Mouse (Mus musculus) T-cell, adult 2 months (primary cell): ENCODE results near the gene Gdf10.

Experiments
- DNase-seq: peaks from one replicate; pipeline ENCODE4 v3.0.0; 2022; ENCODE audit warnings: low spot score

Gdf10 gene

DNA sequence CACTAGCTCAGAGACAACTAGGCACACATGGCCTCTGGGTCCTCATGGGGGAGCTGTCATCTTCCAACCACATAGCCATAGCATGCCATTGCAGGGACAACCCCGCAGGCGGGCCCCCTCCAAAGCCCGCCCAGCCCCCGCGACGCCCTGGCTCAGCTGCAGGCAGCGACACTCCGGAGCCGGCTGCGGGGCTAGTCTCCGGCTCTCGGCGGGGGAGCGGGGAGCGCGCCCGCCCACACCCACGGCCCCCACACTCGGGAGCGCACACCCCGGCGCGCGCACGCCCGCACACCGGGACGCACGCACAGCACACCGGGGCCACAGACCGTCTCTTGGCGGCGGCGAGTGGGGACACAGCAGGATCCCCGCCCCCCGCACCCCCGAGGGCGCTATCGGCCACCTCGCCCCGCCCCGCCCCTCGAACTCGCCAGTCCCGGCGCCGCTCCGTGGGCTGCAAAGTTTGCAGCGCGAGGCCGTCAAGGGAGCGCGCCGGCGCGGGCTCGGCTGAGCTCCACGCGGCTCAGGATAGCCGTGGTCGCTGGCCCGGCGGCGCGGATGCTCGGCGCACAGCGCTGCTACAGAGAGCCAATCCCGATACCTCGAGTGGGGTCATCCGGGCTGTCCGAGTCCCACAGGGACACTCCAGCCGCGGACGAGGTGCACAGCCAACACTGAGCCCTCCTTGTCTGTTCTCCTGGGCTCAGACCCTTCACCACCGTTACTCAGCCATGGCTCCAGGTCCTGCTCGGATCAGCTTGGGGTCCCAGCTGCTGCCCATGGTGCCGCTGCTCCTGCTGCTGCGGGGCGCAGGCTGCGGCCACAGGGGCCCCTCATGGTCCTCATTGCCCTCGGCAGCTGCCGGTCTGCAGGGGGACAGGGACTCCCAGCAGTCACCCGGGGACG, at the start of gene Gdf10:
Gene Gdf10, plus strand, starts transcription at position 420 of the 903 bp plus-strand sequence.
- DNase-seq = no peak

DNA sequence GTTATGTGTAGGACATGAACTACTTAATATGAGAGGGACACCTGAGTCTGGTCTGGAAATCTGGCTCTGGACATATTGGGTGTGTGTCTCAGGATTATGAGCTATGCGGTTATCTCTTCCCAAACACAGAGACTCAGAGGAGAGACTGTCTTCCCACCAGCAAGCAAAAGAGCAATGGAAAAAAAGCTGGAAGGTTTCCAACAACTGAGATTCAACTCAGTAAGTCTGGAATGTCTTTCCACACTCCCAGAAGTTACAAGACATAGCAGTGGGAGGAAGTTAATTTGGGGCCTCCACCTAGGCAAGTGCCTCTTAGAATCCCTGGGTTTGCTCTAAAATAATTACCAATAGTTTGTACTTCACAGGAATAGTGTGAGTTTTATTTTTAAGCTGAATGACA, 44.6 kb upstream of the Gdf10 start:
- no peak for DNase-seq

DNA sequence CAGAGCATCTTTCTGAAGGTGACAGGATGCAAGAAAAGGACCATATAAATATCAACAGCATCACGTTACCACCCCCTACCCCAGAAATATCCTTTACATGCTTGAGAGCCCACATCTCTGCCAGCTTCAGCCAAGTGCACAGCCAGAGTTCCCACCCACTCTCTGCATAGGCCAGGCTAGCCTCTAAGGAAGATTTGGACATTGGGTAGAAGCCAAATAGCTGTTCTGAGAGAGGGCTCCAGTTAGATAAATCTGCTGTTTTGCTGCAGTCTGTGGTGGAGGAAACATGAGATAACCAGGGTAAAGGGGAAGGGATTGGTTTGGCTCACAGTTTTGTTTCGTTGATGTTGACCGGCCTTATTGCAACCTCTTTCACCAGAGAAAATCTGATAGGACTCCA, 43.2 kb upstream of the Gdf10 start:
- DNase-seq = no peak

DNA sequence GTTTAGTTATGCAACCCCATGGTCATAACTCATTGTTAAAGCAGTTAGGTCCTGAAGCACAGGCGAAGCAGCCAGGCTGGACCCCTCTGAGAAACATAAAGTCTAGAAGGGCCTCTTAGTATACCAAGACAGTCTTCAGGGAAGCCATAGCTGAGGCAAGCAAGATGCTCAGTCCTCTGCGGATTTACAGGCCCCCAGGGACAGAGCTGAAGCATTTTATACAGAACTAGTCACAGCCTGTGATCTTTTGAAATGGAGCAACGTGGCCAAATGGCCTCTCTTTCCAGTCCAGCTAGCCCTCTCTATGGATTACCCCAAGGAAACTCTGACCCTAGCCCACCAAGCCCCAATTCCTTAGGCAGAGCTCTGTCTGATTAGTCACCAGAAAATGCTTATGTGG, 41.9 kb upstream of the Gdf10 start:
- no peak for DNase-seq

DNA sequence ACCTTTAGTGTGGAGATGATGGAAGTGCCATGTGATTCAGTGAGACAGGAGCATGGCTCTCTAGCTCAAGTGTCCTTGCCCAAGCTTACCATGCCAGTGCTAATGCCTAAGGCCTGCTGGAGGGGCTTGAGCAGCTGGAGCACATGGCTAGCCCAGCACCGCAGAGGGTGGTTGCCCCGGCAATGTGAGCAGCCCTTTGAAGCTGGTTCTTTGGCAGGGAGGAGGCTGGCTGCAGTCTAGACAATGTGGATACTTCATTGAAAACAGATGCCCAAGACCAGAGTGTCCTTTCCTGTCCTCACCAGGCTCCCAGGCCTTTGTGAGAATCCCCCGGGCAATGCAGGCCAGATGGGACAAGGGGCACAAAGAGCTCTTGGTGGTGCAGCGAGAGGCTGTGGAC, 40.3 kb upstream of the Gdf10 start:
- no peak for DNase-seq

DNA sequence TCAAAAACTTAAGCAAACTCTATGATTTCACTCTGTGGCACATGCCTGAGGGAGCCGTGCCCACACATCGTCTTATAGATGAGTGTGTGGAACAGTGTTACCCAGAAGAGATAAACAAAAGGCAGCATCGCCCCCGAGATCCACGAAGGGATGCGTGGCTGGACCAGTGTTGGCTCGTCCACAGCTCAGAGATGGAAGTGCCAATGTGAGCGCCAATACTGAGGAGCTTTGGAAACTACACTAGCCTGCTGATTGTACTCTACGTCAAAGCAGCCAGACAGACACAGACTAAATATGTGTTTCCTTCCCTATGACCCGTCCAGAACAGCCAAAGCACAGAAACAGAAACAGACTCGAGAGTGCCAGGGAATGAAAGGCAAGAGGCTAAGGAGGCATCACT, 37.9 kb upstream of the Gdf10 start:
- DNase-seq = no peak

DNA sequence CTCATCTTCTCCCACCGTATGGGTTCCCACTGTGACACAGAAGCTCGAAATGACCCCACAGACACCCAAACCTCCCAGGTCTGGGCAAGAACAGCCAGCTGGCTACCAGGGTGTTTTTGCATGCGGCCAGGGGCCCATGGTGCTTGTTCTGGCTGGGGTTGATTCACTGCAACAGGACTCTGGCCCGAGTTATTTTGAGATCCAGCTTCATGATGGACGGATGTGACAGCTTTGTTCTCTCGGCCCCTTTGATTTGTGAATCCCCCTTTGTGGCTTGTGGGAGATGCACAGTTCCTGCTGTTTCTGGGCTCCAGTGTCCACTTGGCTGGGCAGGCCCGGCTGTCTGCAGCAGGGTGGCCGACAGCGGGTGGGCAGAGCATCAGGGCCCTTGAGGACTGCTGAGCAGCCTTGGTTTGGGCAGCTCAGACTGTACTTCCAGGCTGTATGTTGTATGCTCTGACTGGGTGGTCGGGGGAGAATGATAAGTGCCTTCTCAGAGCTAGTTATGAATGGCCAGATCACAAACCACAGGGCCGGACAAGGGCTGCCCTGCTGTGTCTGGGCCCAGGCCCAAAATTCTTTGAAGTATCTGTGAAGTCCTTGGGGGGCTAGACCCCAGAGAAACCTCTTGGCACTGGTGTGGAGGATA, 34.9 kb upstream of the Gdf10 start:
- DNase-seq = no peak

DNA sequence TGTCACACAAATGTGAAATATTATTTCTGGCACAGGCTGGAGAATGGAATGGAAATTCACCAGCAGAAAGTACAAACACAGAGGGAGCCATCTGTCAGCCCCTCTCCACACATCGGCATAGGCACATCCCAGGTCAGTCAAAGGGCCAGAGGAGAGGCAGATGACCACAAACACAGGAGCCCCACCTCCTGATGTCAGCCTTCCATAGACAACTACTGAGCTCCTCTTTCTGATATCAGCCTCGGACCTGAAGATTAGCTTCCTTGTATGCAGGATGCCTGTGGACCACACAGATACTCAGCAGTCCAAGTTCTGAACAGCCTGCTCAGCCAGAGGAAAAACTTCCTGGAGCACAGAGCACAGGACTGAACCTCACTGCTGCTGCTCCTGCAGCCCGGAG, 33.4 kb upstream of the Gdf10 start:
- no peak for DNase-seq

DNA sequence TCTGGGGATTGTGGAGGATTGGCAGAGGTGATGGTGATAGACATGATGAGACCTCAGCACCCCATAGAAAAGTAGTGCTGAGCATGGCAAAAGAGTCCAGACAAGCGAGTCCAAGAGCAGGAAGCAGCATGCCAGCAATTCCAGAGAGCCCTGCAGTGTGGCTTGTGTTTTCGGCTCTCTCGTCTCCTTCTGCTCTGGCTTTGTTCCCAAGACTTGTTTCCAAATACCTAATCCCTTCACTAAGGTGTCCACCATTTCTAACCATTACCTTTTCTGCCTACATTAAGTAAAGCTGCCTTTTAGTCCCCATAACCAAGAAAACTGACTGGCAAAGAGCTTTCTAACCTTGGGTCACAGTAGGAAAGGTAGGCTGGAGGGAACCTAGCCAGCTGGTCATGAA, 31.9 kb upstream of the Gdf10 start:
- no peak for DNase-seq

DNA sequence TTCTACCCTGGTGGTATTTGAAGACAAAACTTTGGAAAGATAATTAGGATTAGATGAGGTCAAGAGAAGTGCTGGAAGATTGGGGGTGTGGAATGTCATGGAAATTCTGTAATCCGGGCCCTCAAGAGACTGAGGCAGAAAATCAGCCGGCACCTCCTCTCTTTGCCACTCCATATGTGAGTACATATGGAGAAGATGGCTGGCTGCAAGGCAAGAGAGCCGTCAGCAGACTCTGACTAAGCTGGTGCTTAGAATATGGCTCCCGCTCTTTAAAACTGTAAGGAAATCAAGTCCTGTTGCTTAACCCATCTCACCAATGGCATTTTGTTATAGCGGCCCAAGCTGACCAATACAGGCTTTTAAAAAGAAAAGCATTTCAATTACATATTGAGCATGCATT, 27.6 kb upstream of the Gdf10 start:
- no peak for DNase-seq

DNA sequence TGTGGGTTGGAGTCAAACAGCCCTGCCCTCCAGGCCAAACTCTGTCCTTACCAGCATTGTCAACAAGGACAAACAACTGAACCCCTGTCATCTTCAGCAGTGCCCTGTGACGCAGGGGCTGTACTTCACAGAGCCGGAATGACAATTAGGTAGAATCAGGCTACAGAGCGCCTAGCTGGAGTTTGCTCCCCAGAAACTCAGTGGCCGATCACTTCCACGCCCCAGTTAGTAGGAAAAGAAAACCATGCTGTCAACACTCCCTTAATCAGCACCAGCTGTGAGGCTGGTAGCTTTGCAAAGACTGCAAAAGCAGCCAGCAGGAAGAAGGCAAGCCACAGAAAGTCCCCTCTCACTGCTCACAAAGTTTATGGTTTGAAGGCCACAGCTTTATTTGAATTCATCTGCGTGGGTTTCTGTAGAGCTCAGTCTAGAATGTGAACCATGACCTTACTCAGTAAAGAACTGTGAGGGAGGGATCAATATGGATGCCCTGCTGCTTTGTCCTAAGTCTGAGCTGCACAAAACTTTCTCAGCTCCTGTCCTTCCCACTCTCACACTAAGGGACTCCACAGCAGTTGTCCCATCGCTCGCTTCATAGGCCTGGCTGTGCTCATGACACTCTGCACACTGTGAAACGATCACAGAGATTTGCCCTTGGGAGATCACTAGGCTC, 26.6 kb upstream of the Gdf10 start:
- no peak for DNase-seq

DNA sequence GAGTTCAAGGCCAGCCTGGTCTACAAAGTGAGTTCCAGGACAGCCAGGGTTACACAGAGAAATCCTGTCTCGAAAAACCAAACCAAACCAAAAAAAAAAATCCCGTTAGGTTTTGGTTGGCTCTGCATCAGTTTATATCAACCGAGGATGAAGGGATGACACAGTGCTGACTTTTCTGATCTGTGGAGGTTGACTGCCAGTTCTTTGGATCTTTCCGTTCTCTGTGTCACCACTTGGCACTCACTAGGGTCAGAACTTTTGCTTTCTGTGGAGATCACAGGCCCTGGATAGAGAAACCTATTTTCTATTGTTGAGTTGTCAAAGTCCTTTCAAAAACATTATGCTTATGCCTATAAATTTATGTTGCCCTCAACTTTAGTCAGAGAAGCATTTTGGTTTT, 20.6 kb upstream of the Gdf10 start:
- no peak for DNase-seq

DNA sequence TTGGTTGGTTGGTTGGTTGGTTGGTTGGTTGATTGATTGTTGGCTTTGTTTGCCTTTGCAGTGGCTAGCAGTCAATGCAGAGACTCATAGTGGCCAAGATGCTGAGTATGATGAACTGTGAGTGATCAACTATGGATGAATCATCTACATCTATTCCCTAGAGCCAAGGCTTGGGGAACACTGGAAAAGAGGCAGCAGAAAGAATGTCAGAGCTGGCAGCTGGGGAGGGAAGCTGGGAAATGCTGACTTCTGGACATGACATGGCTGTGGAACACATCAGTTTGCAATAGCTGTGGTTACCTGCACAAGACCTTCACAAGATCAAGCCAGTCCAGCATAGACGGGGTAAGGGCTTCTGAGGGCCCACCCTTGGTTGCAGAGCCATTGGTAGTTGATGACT, 20.2 kb upstream of the Gdf10 start:
- no peak for DNase-seq

DNA sequence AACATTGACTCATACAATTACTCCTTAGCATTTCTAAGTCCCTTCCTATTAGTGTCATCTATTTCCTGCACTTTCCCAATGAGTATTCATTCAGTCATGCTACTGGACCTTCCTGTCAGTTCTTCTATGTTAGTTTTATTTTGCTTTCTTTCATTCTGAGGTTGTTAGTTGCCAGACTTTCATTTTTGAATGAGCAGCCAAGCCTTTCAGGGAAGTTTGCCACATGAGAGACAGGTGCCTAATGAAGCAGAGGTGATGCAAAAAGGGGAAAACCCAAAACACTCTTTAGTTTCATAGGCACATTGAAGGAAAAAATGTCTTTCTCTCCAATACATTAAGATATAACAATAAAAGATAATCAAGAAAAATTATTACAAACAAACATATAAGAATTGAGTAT, 18.5 kb upstream of the Gdf10 start:
- DNase-seq = no peak

DNA sequence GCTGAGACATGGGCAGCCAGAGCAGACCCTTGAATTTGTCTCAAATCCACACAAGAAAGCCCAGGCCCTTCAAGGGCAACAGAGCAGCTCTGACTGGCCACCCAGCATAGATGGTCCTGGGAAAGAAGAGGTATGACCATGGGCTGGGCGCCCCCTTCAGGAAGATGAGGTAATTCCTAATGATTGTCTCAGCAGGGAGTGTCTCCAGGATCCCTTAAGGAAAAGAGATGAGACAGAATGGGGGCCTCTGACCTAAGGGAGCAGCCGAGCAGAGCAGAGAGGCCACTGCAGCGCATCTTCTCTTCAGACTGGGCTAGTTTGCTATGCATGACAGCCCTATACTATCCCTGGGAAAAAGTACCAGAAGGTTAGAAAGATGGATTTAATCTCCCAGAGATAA, 9.7 kb upstream of the Gdf10 start:
- DNase-seq = no peak

DNA sequence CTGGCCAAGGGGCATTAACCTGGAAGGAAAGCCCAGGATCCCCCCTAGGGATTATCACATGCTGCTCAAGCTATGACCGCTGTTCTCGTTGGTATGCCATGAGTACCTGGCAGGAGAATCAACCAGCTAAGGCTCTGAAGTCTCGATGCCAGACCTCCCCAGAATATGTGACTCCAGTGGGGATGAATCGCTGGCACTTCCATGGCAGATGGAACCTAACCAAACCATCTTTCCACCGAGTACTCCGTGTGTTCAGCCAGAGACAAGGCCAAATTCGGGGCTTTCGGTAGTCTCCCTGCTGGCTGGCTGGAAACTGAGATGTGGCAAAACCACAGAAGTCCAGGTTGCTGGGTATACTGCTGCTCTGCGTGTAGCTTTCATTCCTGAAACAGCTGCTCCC, 9.2 kb upstream of the Gdf10 start:
- DNase-seq = no peak

DNA sequence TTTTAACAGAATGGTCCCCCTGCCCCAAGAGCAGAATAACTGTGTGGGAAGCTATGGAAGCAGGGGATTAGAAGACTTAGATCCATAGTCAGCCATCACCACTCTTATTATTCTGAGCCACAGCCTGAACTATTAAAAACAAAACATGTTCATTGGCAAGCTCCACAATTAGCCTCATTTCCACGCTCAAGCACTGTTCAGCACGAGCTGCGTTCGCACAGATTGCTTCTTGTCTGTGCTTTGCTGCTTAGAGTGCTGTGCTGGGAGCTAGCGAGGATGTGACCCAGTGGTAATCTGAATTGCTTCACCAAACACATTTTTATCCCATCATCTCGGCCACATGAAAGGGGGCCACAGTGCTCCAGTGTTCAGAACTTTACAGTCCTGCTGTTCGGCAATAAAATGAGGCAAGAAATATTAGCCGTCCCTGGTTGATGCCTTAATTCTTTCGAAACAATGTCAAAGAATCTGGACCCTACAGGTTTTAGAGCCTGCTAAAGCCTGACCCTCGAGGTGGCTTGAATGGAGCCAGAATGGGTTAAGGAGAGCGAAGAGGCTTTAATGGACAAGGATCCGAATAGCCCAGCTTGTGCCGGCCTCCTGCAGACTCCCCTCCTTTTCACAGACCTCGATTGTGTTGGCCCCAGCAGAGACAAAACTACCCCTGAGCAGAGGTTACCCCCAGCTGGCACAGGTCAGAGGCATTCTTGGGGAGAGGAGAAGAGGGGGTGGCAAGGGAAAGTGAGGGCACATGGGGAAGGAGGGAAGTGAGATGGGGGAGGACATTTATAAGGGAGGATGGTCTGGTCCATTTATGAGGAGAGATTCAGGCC, 2.4 kb upstream of the Gdf10 start:
- DNase-seq = no peak

DNA sequence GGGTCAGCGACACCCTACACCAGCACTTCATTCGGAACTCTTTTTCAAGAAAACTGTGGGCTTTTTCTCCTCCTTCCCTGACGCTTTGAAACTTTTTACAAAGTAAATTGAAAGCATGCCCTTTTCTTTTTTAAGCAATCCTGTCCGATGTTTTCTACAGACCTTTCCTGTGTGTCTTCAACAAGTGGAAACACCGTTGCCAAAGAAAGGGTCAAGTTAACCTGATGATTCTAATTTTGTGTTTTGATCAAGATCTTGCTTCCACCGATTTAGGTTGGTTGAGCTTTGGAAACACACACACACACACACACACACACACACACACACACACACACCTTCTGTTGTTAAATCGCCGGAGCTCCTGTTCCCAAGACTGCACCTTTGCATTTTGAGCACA, 618 bp upstream of the Gdf10 start:
- DNase-seq = no peak

DNA sequence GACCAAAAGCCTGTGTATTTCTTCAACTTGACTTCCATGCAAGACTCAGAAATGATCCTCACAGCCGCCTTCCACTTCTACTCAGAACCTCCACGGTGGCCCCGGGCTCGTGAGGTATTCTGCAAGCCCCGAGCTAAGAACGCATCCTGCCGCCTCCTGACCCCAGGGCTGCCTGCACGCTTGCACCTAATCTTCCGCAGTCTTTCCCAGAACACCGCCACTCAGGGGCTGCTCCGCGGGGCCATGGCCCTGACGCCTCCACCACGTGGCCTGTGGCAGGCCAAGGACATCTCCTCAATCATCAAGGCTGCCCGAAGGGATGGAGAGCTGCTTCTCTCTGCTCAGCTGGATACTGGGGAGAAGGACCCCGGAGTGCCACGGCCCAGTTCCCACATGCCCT, 8.5 kb downstream of the Gdf10 start:
- no peak for DNase-seq

DNA sequence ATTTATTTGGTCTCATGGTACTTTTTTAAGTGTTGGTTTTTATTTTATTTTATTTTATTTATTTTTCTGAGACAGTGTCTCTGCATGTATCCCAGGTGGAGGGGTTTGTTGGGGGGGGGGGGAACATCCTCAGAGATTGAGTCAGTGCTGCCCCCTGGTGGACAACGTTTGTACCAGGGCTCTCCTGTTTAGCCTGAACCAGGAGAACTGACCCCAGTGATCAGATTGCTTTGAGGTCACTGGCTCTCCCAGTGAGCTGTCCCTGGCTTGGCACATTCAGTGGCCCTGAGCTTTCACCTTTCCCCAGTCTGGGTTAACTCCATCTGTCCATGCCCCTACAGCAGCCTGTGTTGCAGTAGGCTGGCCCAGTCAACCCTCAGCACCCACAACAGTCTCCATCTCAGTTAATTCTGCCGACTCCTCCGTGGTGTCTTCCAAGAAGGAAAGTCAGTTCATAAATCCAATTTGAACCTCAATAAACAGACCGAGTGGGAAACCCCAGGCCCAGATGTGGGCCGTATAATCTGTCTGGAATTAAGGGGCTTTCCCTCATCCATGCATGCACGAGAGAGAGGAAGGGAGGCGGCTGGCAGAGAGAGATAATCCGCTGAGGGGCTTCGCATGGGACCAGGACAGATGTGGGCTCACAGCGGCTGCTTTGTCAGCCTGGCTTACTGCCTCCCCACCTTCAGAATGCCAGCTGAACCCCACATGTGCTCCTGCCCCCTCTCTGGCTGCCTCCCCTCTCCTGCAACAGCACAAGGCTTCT, 9.7 kb downstream of the Gdf10 start:
- no peak for DNase-seq

DNA sequence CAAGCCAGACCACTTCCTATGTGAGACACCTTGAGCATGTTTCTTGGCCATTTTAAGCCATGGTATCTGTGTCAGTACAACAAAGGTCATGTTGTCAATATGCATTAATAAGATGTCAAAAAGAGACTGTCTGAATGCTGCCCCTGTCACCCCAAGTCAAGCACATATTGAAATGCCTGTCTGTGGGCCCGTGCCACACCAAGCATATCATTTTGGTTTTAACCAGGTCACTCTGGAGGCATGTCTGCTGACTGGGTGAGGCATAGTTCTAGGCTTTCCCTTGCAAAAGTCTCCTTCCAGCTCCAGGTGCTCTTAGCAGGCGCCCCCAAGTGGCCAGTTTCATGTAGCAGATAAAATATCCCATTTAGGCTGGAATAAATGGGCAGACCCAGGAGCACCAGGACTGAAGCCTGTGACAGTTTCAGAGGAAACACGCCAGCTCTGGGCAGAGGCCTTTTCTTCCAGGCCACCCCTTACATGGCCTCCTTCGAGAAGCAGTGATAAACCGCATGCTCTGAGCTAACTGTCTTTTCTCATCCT, 10.5 kb downstream of the Gdf10 start:
- DNase-seq = no peak
